ENCODE assay signal across 9 mouse cellular contexts in the genomic region with DNA sequence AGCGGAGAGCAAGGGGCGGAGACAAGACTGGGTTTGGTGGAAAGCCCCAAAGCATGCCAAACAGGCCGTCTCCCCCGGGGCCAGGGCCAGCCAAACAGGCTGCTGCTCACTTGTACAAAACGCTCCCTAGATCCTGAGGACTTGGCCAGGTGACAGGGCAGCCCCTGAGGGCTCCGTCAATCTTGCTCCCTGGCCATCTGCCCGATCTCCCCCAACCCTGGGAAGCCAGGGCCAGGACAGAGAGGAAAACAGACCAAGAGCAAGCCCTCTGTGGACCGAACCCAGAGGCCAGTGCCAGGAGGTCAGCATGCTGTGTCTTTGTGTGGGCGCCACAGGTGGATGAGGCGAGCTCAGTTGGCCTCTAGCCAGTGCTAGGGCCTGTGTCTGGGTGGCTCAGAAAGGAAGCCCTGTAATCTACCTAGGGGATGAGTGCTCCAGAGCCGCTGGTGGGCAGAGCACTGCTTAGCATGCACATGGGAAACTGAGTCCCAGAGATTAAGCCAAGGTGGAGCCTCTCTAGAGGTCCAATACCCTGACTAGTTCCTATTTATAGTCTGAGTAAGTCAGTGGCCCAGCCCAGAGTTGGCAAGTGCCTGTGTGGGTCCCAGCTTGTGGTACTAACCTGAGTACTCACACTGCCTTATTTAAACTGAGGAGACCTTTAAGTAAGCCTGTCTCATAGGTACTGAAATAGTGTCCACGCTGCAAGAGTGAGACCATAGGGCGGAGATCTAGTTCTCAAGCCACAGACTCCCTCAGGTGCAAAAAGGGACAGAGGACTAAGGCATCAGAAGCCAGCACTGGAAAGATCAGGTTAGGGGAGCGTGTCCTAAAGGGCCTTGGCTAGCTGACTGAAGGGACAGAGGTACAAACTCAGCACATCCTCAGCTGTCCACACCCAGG. TPM values are rescaled to one million over a fixed set of nuclear protein-coding genes. Genes with fewer than 3 reads are reported as not detected.
DNase-seq lines count a peak whose midpoint lies in the region; ATAC-seq and TF ChIP-seq lines count a peak whose summit lies in the region.
"Had no signal": no experiment of that assay in that cellular context is flagged by ENCODE, and none has a peak within 500 bp of the region (broad histone marks: within the 10 kb centered on the region; RNA-seq: fewer than 3 reads in every experiment).

No protein-coding gene starts in this region.

- H3K36me3 ChIP-seq in kidney, embryonic 15.5 days = peaks cover 4% of the 10 kb centered on the region; the same call in 1 of the 2 replicates

- peak overlapping the region; percentile 53 for H3K4me3 ChIP-seq in gastrocnemius, adult 2 months
- H3K4me3 ChIP-seq in kidney, embryonic 15.5 days (replicated peaks) = no peak overlapping the region

- intact Hi-C loops in gastrocnemius, adult 2 months (cut with DNase I) = no loop called here

- no peak overlapping the region for H3K9ac ChIP-seq in kidney, embryonic 15.5 days

- peaks cover 3% of the 10 kb centered on the region; the same call in 1 of the 2 replicates for H3K27me3 ChIP-seq in kidney, embryonic 15.5 days

- no peak for TF ChIP-seq CTCF in gastrocnemius, adult 2 months (IDR thresholded peaks at IDR 0.05)

- 69% methylated on average over 14 of the region's 14 CpGs for WGBS in kidney, embryonic 15.5 days

- peak overlapping the region; percentile 99 for H3K27ac ChIP-seq in gastrocnemius, adult 2 months
- no peak overlapping the region for H3K27ac ChIP-seq in kidney, embryonic 15.5 days

- H3K9me3 ChIP-seq in kidney, embryonic 15.5 days (replicated peaks) = no peaks in the 10 kb centered on the region

- peak; percentile 26 to 47 for DNase-seq in frontal cortex, postnatal 10 days (ENCODE audit: low spot score in 2 of 2)
- DNase-seq in ovary, postnatal 10 days (ENCODE audit: low spot score) = peak; percentile 18
- no peak for DNase-seq in ovary, adult 18-20 months (ENCODE audit: low spot score)
- DNase-seq in gastrocnemius, adult 2 months = peak; percentile 81
- DNase-seq in c-Kit-positive CD71-positive TER-119-positive erythroid progenitor cells, embryonic 14.5 days (ENCODE audit: low spot score) = no peak
- DNase-seq: lung, postnatal 36 days had no signal

- no peak for ATAC-seq in frontal cortex, adult (ENCODE audit: low TSS enrichment)
- ATAC-seq in CD4-positive, CD25-positive, alpha-beta regulatory T cell, adult 4 months = no peak
- ATAC-seq in kidney, embryonic 15.5 days (replicated peaks; ENCODE audit: low FRiP score) = no peak

- peaks cover 16% of the 10 kb centered on the region for H3K4me1 ChIP-seq in kidney, embryonic 15.5 days

- no peak overlapping the region for H3K4me2 ChIP-seq in kidney, embryonic 15.5 days

RNA-seq across cellular contexts. Expression of gene Gpc1, which starts 6.7 kb away (rescaled TPM):
- 100 to 1,000 TPM; 214 to 256 TPM for total RNA-seq in gastrocnemius, adult 2 months (2021)
- polyA plus RNA-seq in CD4-positive, CD25-positive, alpha-beta regulatory T cell, adult 4 months (2017; shearing (Covaris generic)) = 1 to 10 TPM; 2.0 to 3.0 TPM
- polyA plus RNA-seq in kidney, embryonic 15.5 days (2015; fragmentation: Nextera tagmentation; extraction: Ambion mirVana) = 60.0 and 60.2 TPM in 2 replicates

Comparison
In these comparisons a context has a peak if more than half of its experiments do, and no peak if none do; other contexts are left out.
1. DNase-seq: peak in frontal cortex, postnatal 10 days (2 of 2), ovary, postnatal 10 days (single experiment) and gastrocnemius, adult 2 months (single experiment); none in ovary, adult 18-20 months (single experiment) and c-Kit-positive CD71-positive TER-119-positive erythroid progenitor cells, embryonic 14.5 days (single experiment).
2. RNA of gene Gpc1, which starts 6.7 kb away (polyA plus RNA-seq): 60.0 to 60.2 TPM in kidney, embryonic 15.5 days; 2.0 to 3.0 TPM in CD4-positive, CD25-positive, alpha-beta regulatory T cell, adult 4 months; every median in the first group is over 10 times any median in the second.